Mouse (Mus musculus): ENCODE measurements at regions not wholly inside any gene's neighbourhood (a gene's known extent, or its start where the extent isn't known, plus 50 kb on each side); places are given as distances from the start of the nearest gene placed in this dataset.
A peak's percentile ranks its signal among the peaks of the same experiment; 100 is the strongest.

- CTCF ChIA-PET = interaction anchor here (0.8 to 0.9 kb wide), 3 partner anchors 8 to 25 kb away, joined by 3 read pairs; no protein-coding TSS in a partner anchor
- POLR2A ChIA-PET = no interaction called here
- ATAC-seq (no peak), DNase-seq (ENCODE audit: low read depth, low spot score) (no peak)
- in situ Hi-C loops (cut with MboI; ENCODE audit: low pct_unique_long_range_greater_than_20kb) = no loop called here
- no peak for TF ChIP-seq CTCF (IDR thresholded peaks at IDR 0.05)
- H3K27me3 ChIP-seq = no peaks in the 10 kb centered on the region
These were observed 77.5 kb upstream of the Tiam2 start for GRCm38 (mm10) chr17:3248875-3249274.

GRCm38 (mm10) chr17:3249320-3249719, 77.1 kb upstream of the Tiam2 start:
- in situ Hi-C loops (cut with MboI; ENCODE audit: low pct_unique_long_range_greater_than_20kb) = no loop called here
- ATAC-seq = no peak
- POLR2A ChIA-PET = no interaction called here

GRCm38 (mm10) chr17:3251176-3251575, 75.2 kb upstream of the Tiam2 start:
- ATAC-seq = no peak
- TF ChIP-seq CTCF (IDR thresholded peaks at IDR 0.05) = no peak
- DNase-seq (ENCODE audit: low read depth, low spot score) = no peak
- ChIA-PET POLR2A (no interaction called here), CTCF (interaction anchor here (0.9 to 1.1 kb wide), 2 partner anchors 10 to 11 kb away, joined by 3 to 4 read pairs; no protein-coding TSS in a partner anchor)
- in situ Hi-C loops (cut with MboI; ENCODE audit: low pct_unique_long_range_greater_than_20kb) = no loop called here
- H3K27me3 ChIP-seq = no peaks in the 10 kb centered on the region

More at GRCm38 (mm10) chr17:3249320-3249719, 77.1 kb upstream of the Tiam2 start:
- DNase-seq (ENCODE audit: low read depth, low spot score) = no peak
- no peak for TF ChIP-seq CTCF (IDR thresholded peaks at IDR 0.05)
- no peaks in the 10 kb centered on the region for H3K27me3 ChIP-seq
- CTCF ChIA-PET = interaction anchor here (0.9 to 1.3 kb wide), 2 partner anchors 9 to 14 kb away, joined by 3 to 4 read pairs; no protein-coding TSS in a partner anchor

- no peaks in the 10 kb centered on the region for H3K27me3 ChIP-seq
- ChIA-PET POLR2A (no interaction called here), CTCF (no interaction called here)
- TF ChIP-seq CTCF (IDR thresholded peaks at IDR 0.05) = no peak
- in situ Hi-C loops (cut with MboI; ENCODE audit: low pct_unique_long_range_greater_than_20kb) = no loop called here
- no peak for ATAC-seq
- no peak for DNase-seq (ENCODE audit: low read depth, low spot score)
These were observed 74.4 kb upstream of the Tiam2 start for GRCm38 (mm10) chr17:3251966-3252365.

GRCm38 (mm10) chr17:3253508-3254176, 72.7 kb upstream of the Tiam2 start:
- TF ChIP-seq CTCF (IDR thresholded peaks at IDR 0.05) = no peak
- ChIA-PET CTCF (no interaction called here), POLR2A (no interaction called here)
- no peaks in the 10 kb centered on the region for H3K27me3 ChIP-seq
- DNase-seq (ENCODE audit: low read depth, low spot score) (no peak), ATAC-seq (no peak)
- in situ Hi-C loops (cut with MboI; ENCODE audit: low pct_unique_long_range_greater_than_20kb) = no loop called here

GRCm38 (mm10) chr17:3256765-3257164, 69.6 kb upstream of the Tiam2 start:
- H3K27me3 ChIP-seq = no peaks in the 10 kb centered on the region
- ChIA-PET CTCF (no interaction called here), POLR2A (no interaction called here)
- ATAC-seq (no peak), DNase-seq (ENCODE audit: low read depth, low spot score) (no peak)
- TF ChIP-seq CTCF (IDR thresholded peaks at IDR 0.05) = no peak
- in situ Hi-C loops (cut with MboI; ENCODE audit: low pct_unique_long_range_greater_than_20kb) = no loop called here

- CTCF ChIA-PET = no interaction called here
- H3K27me3 ChIP-seq = no peaks in the 10 kb centered on the region
- no peak for TF ChIP-seq CTCF (IDR thresholded peaks at IDR 0.05)
- no peak for DNase-seq (ENCODE audit: low read depth, low spot score)
- ATAC-seq = no peak
- POLR2A ChIA-PET = interaction anchor here (0.7 kb wide), 2 partner anchors 35 to 170 kb away, joined by 3 read pairs; no protein-coding TSS in a partner anchor
- in situ Hi-C loops (cut with MboI; ENCODE audit: low pct_unique_long_range_greater_than_20kb) = no loop called here
These were observed 67.4 kb upstream of the Tiam2 start for GRCm38 (mm10) chr17:3258811-3259510.

GRCm38 (mm10) chr17:3260796-3261195, 65.6 kb upstream of the Tiam2 start:
- CTCF ChIA-PET = interaction anchor here (1.1 to 1.2 kb wide), 2 partner anchors 10 to 36 kb away, joined by 3 read pairs; no protein-coding TSS in a partner anchor
- in situ Hi-C loops (cut with MboI; ENCODE audit: low pct_unique_long_range_greater_than_20kb) = no loop called here
- no peaks in the 10 kb centered on the region for H3K27me3 ChIP-seq
- TF ChIP-seq CTCF (IDR thresholded peaks at IDR 0.05) = no peak
- POLR2A ChIA-PET = no interaction called here
- no peak for DNase-seq (ENCODE audit: low read depth, low spot score)
- ATAC-seq = no peak

- H3K27me3 ChIP-seq = no peaks in the 10 kb centered on the region
- ChIA-PET POLR2A (no interaction called here), CTCF (interaction anchor here (0.8 to 2.4 kb wide), 8 partner anchors 8 to 260 kb away, joined by 3 to 9 read pairs (median 6); no protein-coding TSS in a partner anchor)
- TF ChIP-seq CTCF (IDR thresholded peaks at IDR 0.05) = peak; percentile 86
- peak; percentile 19 for DNase-seq (ENCODE audit: low read depth, low spot score)
- no peak for ATAC-seq
- in situ Hi-C loops (cut with MboI; ENCODE audit: low pct_unique_long_range_greater_than_20kb) = loop anchor here (5.0 kb wide), 1 partner anchor 174 kb away; no protein-coding TSS in a partner anchor
These were observed 53.0 kb upstream of the Tiam2 start for GRCm38 (mm10) chr17:3273108-3274091.
